Mouse (Mus musculus): ENCODE data around the gene Pcdh18. TPM values are rescaled to one million over a fixed set of nuclear protein-coding genes. Genes with fewer than 3 reads are reported as not detected.

The Pcdh18 gene
- polyA plus RNA-seq, 1 experiment, result 5.7 TPM

- Histone ChIP-seq H3K4me3 (ENCODE audit: insufficient read depth, low read depth, low read length) (no peak overlapping the region), H3K36me3 (ENCODE audit: control insufficient read depth, insufficient read depth, low read length) (no peaks in the 10 kb centered on the region), H3K4me1 (ENCODE audit: control insufficient read depth, insufficient read depth, low read length) (no peaks in the 10 kb centered on the region), H3K27ac (ENCODE audit: insufficient read depth, low read depth, low read length) (no peak overlapping the region), H3K27me3 (replicated peaks; ENCODE audit: control insufficient read depth, insufficient read depth, low read length) (peaks cover 2% of the 10 kb centered on the region)
- TF ChIP-seq CTCF (conservative IDR thresholded peaks at IDR 0.05; ENCODE audit: insufficient read depth, insufficient read length, low read depth, low read length) (no peak), POLR2A (IDR thresholded peaks at IDR 0.05; ENCODE audit: low read depth, low read length) (no peak)
- DNase-seq, result no peak
These were observed 4.8 kb upstream of the Pcdh18 start for GRCm38 (mm10) chr3:49761971-49762370.

GRCm38 (mm10) chr3:49757626-49758019 lies 498 bp upstream of the Pcdh18 start:
- H3K4me3 ChIP-seq (ENCODE audit: insufficient read depth, low read depth, low read length), result peak overlapping the region; percentile 64
- H3K27ac ChIP-seq (ENCODE audit: insufficient read depth, low read depth, low read length), result no peak overlapping the region
- TF ChIP-seq CTCF (conservative IDR thresholded peaks at IDR 0.05; ENCODE audit: insufficient read depth, insufficient read length, low read depth, low read length) (no peak), POLR2A (IDR thresholded peaks at IDR 0.05; ENCODE audit: low read depth, low read length) (no peak)
- WGBS, result 1% methylated on average over 6 of the region's 6 CpGs
- DNase-seq, result no peak
- H3K36me3 ChIP-seq (ENCODE audit: control insufficient read depth, insufficient read depth, low read length), result no peaks in the 10 kb centered on the region
- H3K27me3 ChIP-seq (replicated peaks; ENCODE audit: control insufficient read depth, insufficient read depth, low read length), result peaks cover 2% of the 10 kb centered on the region; the same call in 1 of the 2 replicates
- H3K4me1 ChIP-seq (ENCODE audit: control insufficient read depth, insufficient read depth, low read length), result no peaks in the 10 kb centered on the region

DNA sequence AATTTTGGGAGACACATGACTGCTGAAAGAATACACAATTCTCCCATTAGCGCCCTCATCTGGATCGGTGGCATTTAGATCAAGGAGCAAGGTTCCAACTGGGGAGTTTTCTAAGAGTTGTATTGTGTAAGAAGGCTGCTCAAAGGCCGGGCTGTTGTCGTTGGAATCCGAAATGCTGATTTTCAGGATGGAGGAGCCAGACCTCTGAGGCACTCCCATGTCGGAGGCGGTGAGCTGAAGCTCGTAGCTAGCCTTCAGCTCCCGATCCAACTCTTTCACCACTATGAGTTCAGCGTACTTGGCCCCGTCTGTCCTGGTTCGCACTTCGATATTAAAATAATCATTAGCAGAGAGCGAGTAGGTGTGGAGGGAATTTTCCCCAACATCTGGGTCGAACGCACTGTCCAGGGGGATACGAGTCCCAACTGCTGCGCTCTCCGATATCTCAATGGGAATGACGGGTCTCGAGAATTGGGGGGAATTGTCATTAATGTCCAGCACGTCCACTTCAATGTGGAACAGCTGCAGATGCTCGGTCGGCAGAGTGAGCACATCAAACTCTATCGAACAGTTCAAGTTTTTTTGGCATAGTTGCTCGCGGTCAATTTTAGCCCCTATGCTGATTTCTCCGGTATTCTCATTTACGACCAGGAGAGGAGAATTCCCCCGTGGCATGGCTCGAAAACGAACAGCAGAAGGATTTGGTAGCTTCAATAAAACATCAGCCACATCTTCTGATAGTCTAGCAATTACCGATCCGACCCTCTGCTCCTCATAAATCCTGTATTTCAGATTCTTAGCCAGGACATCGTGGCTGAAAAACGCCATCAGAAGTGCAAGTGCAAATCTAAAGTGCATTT lies 909 bp downstream of the Pcdh18 start:
- no peaks in the 10 kb centered on the region for H3K4me1 ChIP-seq (ENCODE audit: control insufficient read depth, insufficient read depth, low read length)
- TF ChIP-seq POLR2A (IDR thresholded peaks at IDR 0.05; ENCODE audit: low read depth, low read length), result no peak
- TF ChIP-seq CTCF (conservative IDR thresholded peaks at IDR 0.05; ENCODE audit: insufficient read depth, insufficient read length, low read depth, low read length), result no peak
- peaks cover 2% of the 10 kb centered on the region; the same call in 1 of the 2 replicates for H3K27me3 ChIP-seq (replicated peaks; ENCODE audit: control insufficient read depth, insufficient read depth, low read length)
- H3K4me3 ChIP-seq (ENCODE audit: insufficient read depth, low read depth, low read length), result peak overlapping the region; percentile 64
- H3K36me3 ChIP-seq (ENCODE audit: control insufficient read depth, insufficient read depth, low read length), result no peaks in the 10 kb centered on the region
- DNase-seq, result peak; percentile 39
- H3K27ac ChIP-seq (ENCODE audit: insufficient read depth, low read depth, low read length), result peak overlapping the region; percentile 64; the same call in 1 of the 2 replicates
- 3% methylated on average over 36 of the region's 36 CpGs for WGBS

GRCm38 (mm10) chr3:49752766-49753165 lies 4.4 kb downstream of the Pcdh18 start:
- H3K36me3 ChIP-seq (ENCODE audit: control insufficient read depth, insufficient read depth, low read length), result no peaks in the 10 kb centered on the region
- no peak for TF ChIP-seq POLR2A (IDR thresholded peaks at IDR 0.05; ENCODE audit: low read depth, low read length)
- no peak for TF ChIP-seq CTCF (conservative IDR thresholded peaks at IDR 0.05; ENCODE audit: insufficient read depth, insufficient read length, low read depth, low read length)

DNA sequence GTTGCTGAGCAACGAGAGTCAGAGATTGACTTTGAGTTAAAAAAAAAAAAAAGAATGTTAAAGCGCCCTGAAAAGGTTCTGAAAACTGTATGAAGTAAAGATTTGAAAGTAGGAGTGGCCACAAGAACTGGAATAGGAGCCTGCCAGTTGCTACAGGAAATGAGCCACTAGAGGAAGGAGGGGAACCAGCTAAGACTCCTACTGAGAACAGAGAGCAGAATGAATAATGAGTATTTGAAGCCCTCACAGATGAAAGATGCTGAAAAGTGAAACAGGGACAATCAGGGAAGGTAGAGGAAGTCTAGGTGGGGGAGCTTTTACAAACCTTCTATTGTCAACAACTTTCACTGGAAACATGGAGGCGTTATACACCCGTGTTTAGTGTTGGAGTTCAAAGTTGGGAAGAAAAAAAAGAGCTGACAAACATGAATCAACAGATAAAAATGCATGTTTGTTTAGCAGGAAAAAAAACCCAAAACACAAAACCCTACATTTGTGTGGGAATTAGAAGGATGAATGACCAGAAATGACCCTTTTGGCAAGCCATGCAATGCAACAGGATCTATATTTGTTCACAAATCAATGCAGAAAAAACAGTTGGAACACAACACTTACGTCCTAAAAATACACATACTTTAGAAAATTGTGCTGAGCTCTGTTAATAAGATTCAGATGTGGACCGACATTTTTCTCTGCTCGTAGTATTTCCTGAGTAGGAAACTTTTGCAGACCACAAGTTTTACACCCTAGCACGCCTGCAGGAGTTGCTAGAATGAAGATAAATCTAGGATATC lies 7.4 kb downstream of the Pcdh18 start:
- Histone ChIP-seq H3K4me1 (ENCODE audit: control insufficient read depth, insufficient read depth, low read length) (no peaks in the 10 kb centered on the region), H3K27ac (ENCODE audit: insufficient read depth, low read depth, low read length) (no peak overlapping the region; the same call in 1 of the 2 replicates), H3K36me3 (ENCODE audit: control insufficient read depth, insufficient read depth, low read length) (no peaks in the 10 kb centered on the region), H3K27me3 (replicated peaks; ENCODE audit: control insufficient read depth, insufficient read depth, low read length) (no peaks in the 10 kb centered on the region), H3K4me3 (ENCODE audit: insufficient read depth, low read depth, low read length) (no peak overlapping the region)
- 53% methylated on average over 8 of the region's 8 CpGs for WGBS
- no peak for DNase-seq
- no peak for TF ChIP-seq POLR2A (IDR thresholded peaks at IDR 0.05; ENCODE audit: low read depth, low read length)
- TF ChIP-seq CTCF (conservative IDR thresholded peaks at IDR 0.05; ENCODE audit: insufficient read depth, insufficient read length, low read depth, low read length), result no peak

More at GRCm38 (mm10) chr3:49752766-49753165, 4.4 kb downstream of the Pcdh18 start:
- WGBS, result 78% methylated on average over 4 of the region's 4 CpGs
- Histone ChIP-seq H3K27ac (ENCODE audit: insufficient read depth, low read depth, low read length) (no peak overlapping the region), H3K4me1 (ENCODE audit: control insufficient read depth, insufficient read depth, low read length) (no peaks in the 10 kb centered on the region), H3K4me3 (ENCODE audit: insufficient read depth, low read depth, low read length) (no peak overlapping the region), H3K27me3 (replicated peaks; ENCODE audit: control insufficient read depth, insufficient read depth, low read length) (peaks cover 2% of the 10 kb centered on the region; the same call in 1 of the 2 replicates)
- no peak for DNase-seq

GRCm38 (mm10) chr3:49748054-49748453 lies 9.1 kb downstream of the Pcdh18 start:
- TF ChIP-seq CTCF (conservative IDR thresholded peaks at IDR 0.05; ENCODE audit: insufficient read depth, insufficient read length, low read depth, low read length), result no peak
- Histone ChIP-seq H3K4me3 (ENCODE audit: insufficient read depth, low read depth, low read length) (no peak overlapping the region), H3K4me1 (ENCODE audit: control insufficient read depth, insufficient read depth, low read length) (no peaks in the 10 kb centered on the region), H3K36me3 (ENCODE audit: control insufficient read depth, insufficient read depth, low read length) (no peaks in the 10 kb centered on the region), H3K27me3 (replicated peaks; ENCODE audit: control insufficient read depth, insufficient read depth, low read length) (no peaks in the 10 kb centered on the region), H3K27ac (ENCODE audit: insufficient read depth, low read depth, low read length) (no peak overlapping the region)
- DNase-seq, result no peak
- 100% methylated on average over 1 of the region's 1 CpGs for WGBS

- TF ChIP-seq POLR2A (IDR thresholded peaks at IDR 0.05; ENCODE audit: low read depth, low read length) (no peak), CTCF (conservative IDR thresholded peaks at IDR 0.05; ENCODE audit: insufficient read depth, insufficient read length, low read depth, low read length) (no peak)
- no peak overlapping the region for H3K4me3 ChIP-seq (ENCODE audit: insufficient read depth, low read depth, low read length)
- no peaks in the 10 kb centered on the region for H3K36me3 ChIP-seq (ENCODE audit: control insufficient read depth, insufficient read depth, low read length)
- H3K27ac ChIP-seq (ENCODE audit: insufficient read depth, low read depth, low read length), result no peak overlapping the region
- WGBS, result 63% methylated on average over 2 of the region's 2 CpGs
- H3K4me1 ChIP-seq (ENCODE audit: control insufficient read depth, insufficient read depth, low read length), result no peaks in the 10 kb centered on the region
- H3K27me3 ChIP-seq (replicated peaks; ENCODE audit: control insufficient read depth, insufficient read depth, low read length), result no peaks in the 10 kb centered on the region
- DNase-seq, result peak; percentile 49
These were observed 18.1 kb downstream of the Pcdh18 start for GRCm38 (mm10) chr3:49739061-49739460.

All from kidney, adult 2 months (tissue).